Mouse (Mus musculus) CH12.LX (cell line): ENCODE results near the gene Mybpc3. TPM values are rescaled to one million over a fixed set of nuclear protein-coding genes. Genes with fewer than 3 reads are reported as not detected.

Experiments used
- DNase-seq: peaks from one replicate; pipeline ENCODE4 v3.0.0-alpha.2; 2013; ENCODE audit errors: extremely low read depth
- H3K27ac ChIP-seq: 2 replicates; pipeline ENCODE4 v1.5.1; 2012; ENCODE audit warnings: low read depth, mild to moderate bottlenecking, control low read depth, moderate library complexity; ENCODE audit not compliant: insufficient read depth
- H3K27me3 ChIP-seq: replicated peaks from 2 replicates; pipeline ENCODE3; 2012; ENCODE audit warnings: inconsistent platforms
- H3K36me3 ChIP-seq, 2 experiments: replicated peaks in 1 of 2; 2 replicates each; pipeline versions ENCODE3 to v1.6.1; 2012; ENCODE audit warnings: inconsistent platforms in 1 of 2, low read length in 1 of 2, mild to moderate bottlenecking in 1 of 2, mixed read lengths in 1 of 2, moderate library complexity in 1 of 2; ENCODE audit not compliant: control insufficient read depth in 1 of 2, insufficient read depth in 1 of 2
- H3K4me1 ChIP-seq, 2 experiments: 2 replicates each; pipeline ENCODE4 v1.6.1; 2012; ENCODE audit warnings: inconsistent platforms in 1 of 2, moderate library complexity in 1 of 2; ENCODE audit not compliant: insufficient read depth in 2 of 2, control insufficient read depth in 1 of 2
- H3K4me2 ChIP-seq: 2 replicates; pipeline ENCODE4 v1.6.1; 2012; ENCODE audit warnings: low read depth, mild to moderate bottlenecking, control low read depth; ENCODE audit not compliant: poor library complexity, insufficient read depth, severe bottlenecking
- H3K4me3 ChIP-seq, 3 experiments: fragments of 150-350 bp in 1 of 3; sonication (generic) in 1 of 3; replicated peaks in 1 of 3; 2 replicates each; pipeline versions ENCODE3 to v1.5.1; 2011 to 2012; ENCODE audit warnings: low read depth in 2 of 3, low read length in 2 of 3, mild to moderate bottlenecking in 2 of 3, moderate library complexity in 2 of 3, control low read depth in 1 of 3, improper control_type of control experiment in 1 of 3, inconsistent platforms in 1 of 3, mixed read lengths in 1 of 3; ENCODE audit not compliant: poor library complexity in 1 of 3
- H3K79me2 ChIP-seq: replicated peaks from 2 replicates; pipeline ENCODE4 v1.6.1; 2012; ENCODE audit warnings: mild to moderate bottlenecking, moderate library complexity; ENCODE audit not compliant: control insufficient read depth, poor library complexity, insufficient read depth, severe bottlenecking; ENCODE audit errors: extremely low read depth
- H3K9ac ChIP-seq: 2 replicates; pipeline ENCODE4 v1.6.1; 2012; ENCODE audit warnings: low read depth, mild to moderate bottlenecking, control low read depth, moderate library complexity; ENCODE audit not compliant: insufficient read depth
- H3K9me3 ChIP-seq: replicated peaks from 2 replicates; pipeline ENCODE3; 2012; ENCODE audit warnings: low read length, inconsistent platforms, mixed read lengths
- CHD2 ChIP-seq: IDR thresholded peaks from 2 replicates; pipeline ENCODE4 v1.6.1; 2011; ENCODE audit warnings: low read length, improper control_type of control experiment
- E2F4 ChIP-seq: IDR thresholded peaks from 2 replicates; pipeline ENCODE4 v1.6.1; 2011; ENCODE audit warnings: low read depth, low read length, improper control_type of control experiment; ENCODE audit not compliant: insufficient replicate concordance
- ELF1 ChIP-seq: IDR thresholded peaks from 2 replicates; pipeline ENCODE4 v1.6.1; 2014; ENCODE audit warnings: low read depth, mild to moderate bottlenecking, inconsistent platforms, low read length, improper control_type of control experiment
- EP300 ChIP-seq: IDR thresholded peaks from 2 replicates; pipeline ENCODE4 v1.6.1; 2011; ENCODE audit warnings: low read length, improper control_type of control experiment
- ETS1 ChIP-seq: conservative IDR thresholded peaks from 2 replicates; pipeline ENCODE4 v1.6.1; 2012; ENCODE audit warnings: low read depth, mild to moderate bottlenecking, inconsistent platforms, low read length, improper control_type of control experiment, moderate library complexity
- HCFC1 ChIP-seq: IDR thresholded peaks from 2 replicates; pipeline ENCODE4 v1.6.1; 2012; ENCODE audit warnings: low read depth, mild to moderate bottlenecking, inconsistent platforms, low read length, improper control_type of control experiment
- IRF4 ChIP-seq: IDR thresholded peaks from 2 replicates; pipeline ENCODE4 v1.6.1; 2014; ENCODE audit warnings: low read depth, mild to moderate bottlenecking, inconsistent platforms, low read length, improper control_type of control experiment
- KAT2A ChIP-seq: IDR thresholded peaks from 2 replicates; pipeline ENCODE4 v1.6.1; 2012; ENCODE audit warnings: low read length, improper control_type of control experiment, inconsistent platforms; ENCODE audit not compliant: insufficient replicate concordance
- MAFK ChIP-seq: IDR thresholded peaks from 2 replicates; pipeline ENCODE4 v1.6.1; 2011; ENCODE audit warnings: low read length, improper control_type of control experiment; ENCODE audit not compliant: insufficient replicate concordance
- MAZ ChIP-seq: IDR thresholded peaks from 2 replicates; pipeline ENCODE4 v1.6.1; 2012; ENCODE audit warnings: low read depth, mild to moderate bottlenecking, inconsistent platforms, low read length, improper control_type of control experiment, moderate library complexity
- NELFE ChIP-seq: IDR thresholded peaks from 2 replicates; pipeline ENCODE4 v1.6.1; 2011; ENCODE audit warnings: low read depth, low read length, improper control_type of control experiment
- NRF1 ChIP-seq: IDR thresholded peaks from 2 replicates; pipeline ENCODE4 v1.6.1; 2014; ENCODE audit warnings: low read depth, mild to moderate bottlenecking, inconsistent platforms, low read length, improper control_type of control experiment, moderate library complexity
- PAX5 ChIP-seq: IDR thresholded peaks from 2 replicates; pipeline ENCODE4 v1.6.1; 2012; ENCODE audit warnings: low read length, inconsistent platforms, mixed read lengths
- POLR2AphosphoS2 ChIP-seq: IDR thresholded peaks from 2 replicates; pipeline ENCODE4 v1.6.1; 2011; ENCODE audit warnings: low read depth, low read length, improper control_type of control experiment
- RAD21 ChIP-seq: IDR thresholded peaks from 2 replicates; pipeline ENCODE4 v1.6.1; 2011; ENCODE audit warnings: low read depth, mild to moderate bottlenecking, low read length, improper control_type of control experiment, moderate library complexity
- RCOR1 ChIP-seq: conservative IDR thresholded peaks from 2 replicates; pipeline ENCODE4 v1.6.1; 2012; ENCODE audit warnings: low read depth, mild to moderate bottlenecking, inconsistent platforms, low read length, improper control_type of control experiment
- SIN3A ChIP-seq: IDR thresholded peaks from 2 replicates; pipeline ENCODE4 v1.6.1; 2012; ENCODE audit warnings: low read length, improper control_type of control experiment, inconsistent platforms
- SMC3 ChIP-seq: IDR thresholded peaks from 2 replicates; pipeline ENCODE4 v1.6.1; 2011; ENCODE audit warnings: low read depth, low read length, improper control_type of control experiment
- TBP ChIP-seq: conservative IDR thresholded peaks from 2 replicates; pipeline ENCODE4 v1.6.1; 2011; ENCODE audit warnings: low read depth, low read length, improper control_type of control experiment
- ZMIZ1 ChIP-seq: IDR thresholded peaks from 2 replicates; pipeline ENCODE4 v1.6.1; 2012; ENCODE audit warnings: low read depth, mild to moderate bottlenecking, inconsistent platforms, low read length, improper control_type of control experiment
- dilution Hi-C: fragments of 300-500 bp; cut with MboI; formaldehyde crosslinking; loops from 2 replicates; pipeline ENCODE4 v1.14.3; 2020; ENCODE audit warnings: low sequenced_read_pairs; ENCODE audit not compliant: extremely low pct_unique_long_range_greater_than_20kb, extremely low pct_ligation_motif_present
- in situ Hi-C: fragments of 300-500 bp; cut with MboI; formaldehyde crosslinking; loops from 3 replicates; pipeline ENCODE4 v1.14.3; 2019; ENCODE audit warnings: low sequenced_read_pairs, low pct_ligation_motif_present, low pct_unique_long_range_greater_than_20kb, mixed read lengths
- polyA plus RNA-seq: library from polyadenylated mRNA; unstranded; fragments of >175 nt; gene quantifications from 2 replicates; pipeline ENCODE4 v1.2.1, GENCODE M21; 2012; ENCODE audit warnings: low read depth; ENCODE audit not compliant: insufficient read length
- total RNA-seq, 2 experiments: library from RNA; depleted of rRNA; stranded (reverse); fragments of 300-350 nt in 1 of 2; fragments of >200 nt in 1 of 2; gene quantifications; 2 replicates each; pipeline ENCODE4 v1.2.3; 2012 to 2014

The Mybpc3 gene
- total and polyA plus RNA-seq, 3 experiments: 0.04 to 0.27 (median 0.07) TPM

DNA sequence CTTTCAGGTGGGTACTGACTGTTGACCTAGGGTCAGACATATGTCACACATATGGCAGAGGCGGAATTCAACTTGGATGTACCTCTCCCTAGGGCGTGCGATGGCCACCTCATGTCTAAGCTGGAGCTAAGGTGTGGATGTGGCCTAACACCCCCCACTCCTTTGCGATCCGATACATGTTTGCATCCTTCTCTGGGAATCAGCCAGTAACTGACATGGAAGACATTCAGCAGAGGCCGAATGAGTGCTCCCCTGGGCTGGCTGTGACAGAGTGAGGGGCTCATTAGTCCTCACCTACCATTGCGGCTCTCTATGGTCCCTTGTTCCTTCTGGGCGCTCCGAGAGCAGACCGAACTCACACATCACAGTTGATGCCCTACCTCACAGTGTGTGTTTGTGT lies 46.9 kb upstream of the Mybpc3 start:
- in situ Hi-C loops: no loop called here
- H3K4me1 ChIP-seq: peaks cover 20 to 35% of the 10 kb centered on the region in 2 experiments
- peak overlapping the region; percentile 52 for H3K4me2 ChIP-seq
- no peak for DNase-seq
- no peaks in the 10 kb centered on the region for H3K79me2 ChIP-seq
- no peaks in the 10 kb centered on the region for H3K9me3 ChIP-seq
- peaks cover 2 to 20% of the 10 kb centered on the region in 2 experiments for H3K36me3 ChIP-seq
- no peaks in the 10 kb centered on the region for H3K27me3 ChIP-seq
- peak overlapping the region; percentile 39 for H3K27ac ChIP-seq
- peak overlapping the region; percentile 57 to 75 (median 71) for H3K4me3 ChIP-seq
- peak overlapping the region; percentile 46 for H3K9ac ChIP-seq
- no peak for TF ChIP-seq ELF1
- TF ChIP-seq RCOR1: no peak
- TF ChIP-seq NELFE: no peak
- TF ChIP-seq E2F4: no peak
- TF ChIP-seq ZMIZ1: no peak
- TF ChIP-seq SMC3: no peak
- no peak for TF ChIP-seq RAD21
- no peak for TF ChIP-seq ETS1
- no peak for TF ChIP-seq EP300
- no peak for TF ChIP-seq TBP
- no peak for TF ChIP-seq NRF1
- no peak for TF ChIP-seq POLR2AphosphoS2
- no peak for TF ChIP-seq KAT2A
- no peak for TF ChIP-seq HCFC1
- TF ChIP-seq IRF4: no peak
- dilution Hi-C loops: no loop called here

DNA sequence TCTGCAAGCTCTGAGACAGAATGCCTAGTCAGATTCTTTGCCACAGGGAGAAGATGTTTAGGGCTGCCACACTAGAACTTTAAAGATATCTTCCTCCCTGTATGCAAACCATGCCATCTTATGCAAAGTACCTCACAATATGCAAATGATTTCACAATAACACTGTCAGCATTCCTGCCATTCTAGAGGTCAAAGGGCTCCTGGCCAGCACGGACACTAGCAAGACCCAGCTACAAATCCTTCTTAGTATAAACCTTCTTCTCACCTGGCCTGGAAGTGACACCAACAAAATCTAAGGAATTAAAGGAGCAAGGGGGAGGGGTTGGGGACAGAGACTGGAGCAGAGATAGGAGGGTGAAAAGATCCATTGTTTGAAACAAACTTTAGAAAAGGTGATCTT lies 45.9 kb upstream of the Mybpc3 start:
- peaks cover 0 to 11% of the 10 kb centered on the region in 2 experiments for H3K36me3 ChIP-seq
- in situ Hi-C loops (no loop called here), dilution Hi-C loops (no loop called here)
- H3K27me3 ChIP-seq: no peaks in the 10 kb centered on the region
- H3K9ac ChIP-seq: no peak overlapping the region
- TF ChIP-seq CHD2 (no peak), MAFK (0 out of 2 replicates have a peak, but pooled peaks have one; percentile 17), SIN3A (no peak), MAZ (no peak), HCFC1 (no peak), PAX5 (no peak)
- peaks cover 20 to 35% of the 10 kb centered on the region in 2 experiments for H3K4me1 ChIP-seq
- no peak overlapping the region for H3K4me2 ChIP-seq
- H3K79me2 ChIP-seq: no peaks in the 10 kb centered on the region
- H3K4me3 ChIP-seq: no peak overlapping the region
- DNase-seq: no peak
- H3K27ac ChIP-seq: no peak overlapping the region
- no peaks in the 10 kb centered on the region for H3K9me3 ChIP-seq
